Comparison of ENCODE assay signal across 8 mouse cellular contexts in the genomic region with DNA sequence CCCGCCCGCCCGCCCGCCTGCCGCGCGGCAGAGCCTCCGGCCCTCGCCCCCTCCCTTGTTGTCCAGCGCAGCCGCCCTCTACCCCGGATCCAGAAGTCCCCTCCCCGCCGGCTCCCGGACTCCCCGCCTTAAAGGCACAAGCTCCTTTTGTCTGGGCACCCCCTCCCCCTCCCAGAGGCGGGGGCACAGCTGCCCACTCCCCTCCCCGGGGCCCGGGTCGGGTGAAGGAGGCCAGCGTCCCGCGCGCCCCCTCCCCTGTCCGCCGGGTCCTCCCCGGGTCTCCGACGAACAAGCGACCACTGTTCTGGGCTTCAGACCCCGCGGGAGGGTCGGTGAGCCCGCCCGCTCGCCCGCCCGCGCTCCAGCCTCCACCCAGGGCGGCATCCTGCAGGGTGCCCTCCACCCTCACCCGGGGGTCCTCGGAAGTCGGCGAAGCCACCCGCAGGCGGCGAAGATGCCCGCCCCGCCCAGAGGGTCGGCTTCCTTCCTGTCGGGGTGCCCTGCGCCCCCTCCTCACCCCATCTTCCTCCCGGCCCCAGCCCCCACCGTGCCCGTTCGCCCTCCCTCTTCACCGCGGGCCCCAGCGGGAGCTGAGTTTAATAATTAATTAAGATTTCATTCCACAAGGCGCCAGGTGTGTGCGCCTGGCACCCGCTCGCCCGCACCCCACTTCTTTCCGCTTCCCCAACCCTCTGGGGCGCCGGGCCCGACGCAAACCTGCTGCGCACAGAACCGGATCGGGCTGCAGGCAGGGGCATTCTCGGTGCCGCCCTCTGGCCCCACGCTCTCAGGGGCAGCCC. TPM values are rescaled to one million over a fixed set of nuclear protein-coding genes. Genes with fewer than 3 reads are reported as not detected.
A peak's percentile ranks its signal among the peaks of the same experiment; 100 is the strongest.
DNase-seq lines count a peak whose midpoint lies in the region; ATAC-seq and TF ChIP-seq lines count a peak whose summit lies in the region.

A gene (minus strand): TSS at position 746 of the 800 bp plus-strand sequence.

- peak within 1 kb of the TSS; percentile 88 for H3K27ac ChIP-seq in embryonic facial prominence, embryonic 13.5 days
- H3K27ac ChIP-seq in limb, embryonic 10.5 days = peak within 1 kb of the TSS; percentile 98
- H3K27ac ChIP-seq in midbrain, embryonic 11.5 days (ENCODE audit: low read depth, low read length) = peak within 1 kb of the TSS; percentile 58
- peak within 1 kb of the TSS; percentile 80 for H3K27ac ChIP-seq in small intestine, adult 2 months (ENCODE audit: insufficient read depth, low read depth, low read length)

- peak within 1 kb of the TSS; percentile 81 for H3K4me3 ChIP-seq in embryonic facial prominence, embryonic 13.5 days
- peak within 1 kb of the TSS; percentile 91 for H3K4me3 ChIP-seq in limb, embryonic 10.5 days
- H3K4me3 ChIP-seq in midbrain, embryonic 11.5 days (ENCODE audit: low read depth, low read length) = peak within 1 kb of the TSS; percentile 85
- peak within 1 kb of the TSS; percentile 87 for H3K4me3 ChIP-seq in small intestine, adult 2 months (ENCODE audit: low read depth, low read length)

- no peaks in the 10 kb centered on the region for H3K9me3 ChIP-seq in embryonic facial prominence, embryonic 13.5 days
- H3K9me3 ChIP-seq in limb, embryonic 10.5 days (replicated peaks) = no peaks in the 10 kb centered on the region
- no peaks in the 10 kb centered on the region for H3K9me3 ChIP-seq in midbrain, embryonic 11.5 days (ENCODE audit: control insufficient read depth, low read length)

- ATAC-seq in embryonic facial prominence, embryonic 13.5 days (ENCODE audit: insufficient number of reproducible peaks, insufficient read depth, low FRiP score, low TSS enrichment, low read depth) = peak; percentile 72
- peak; percentile 89 for ATAC-seq in midbrain, embryonic 11.5 days (ENCODE audit: low FRiP score)

- H3K9ac ChIP-seq in embryonic facial prominence, embryonic 13.5 days = peak within 1 kb of the TSS; percentile 87
- peak within 1 kb of the TSS; percentile 92 for H3K9ac ChIP-seq in midbrain, embryonic 11.5 days (ENCODE audit: low read length)

- peak within 1 kb of the TSS; percentile 92 for H3K4me2 ChIP-seq in embryonic facial prominence, embryonic 13.5 days
- H3K4me2 ChIP-seq in midbrain, embryonic 11.5 days = peak within 1 kb of the TSS; percentile 95

- no peak for TF ChIP-seq CTCF in small intestine, adult 2 months (IDR thresholded peaks at IDR 0.05; ENCODE audit: extremely low read depth, insufficient read length, insufficient replicate concordance, low read depth, low read length)

- H3K4me1 ChIP-seq in embryonic facial prominence, embryonic 13.5 days = peaks cover 30% of the 10 kb centered on the region
- H3K4me1 ChIP-seq in limb, embryonic 10.5 days = peaks cover 45% of the 10 kb centered on the region
- peaks cover 26% of the 10 kb centered on the region for H3K4me1 ChIP-seq in midbrain, embryonic 11.5 days (ENCODE audit: control insufficient read depth, insufficient read depth, low read length)
- H3K4me1 ChIP-seq in small intestine, adult 2 months (ENCODE audit: control insufficient read depth, insufficient read depth, insufficient read length, low read length) = peaks cover 9% of the 10 kb centered on the region

- WGBS in embryonic facial prominence, embryonic 13.5 days = under 1% methylated on average over 67 of the region's 75 CpGs
- 1% methylated on average over 68 of the region's 75 CpGs for whole genome bisulfite sequencing in limb, embryonic 10.5 days
- WGBS in midbrain, embryonic 11.5 days = 1% methylated on average over 57 of the region's 75 CpGs
- WGBS in small intestine, adult 2 months = 1% methylated on average over 65 of the region's 75 CpGs

- DNase-seq in spleen, adult 12 weeks (ENCODE audit: low spot score) = peak; percentile 19
- no peak for DNase-seq in spleen, postnatal 14 days (ENCODE audit: low spot score in 2 of 2)
- DNase-seq in heart, adult 11 months = peak; percentile 99
- DNase-seq in kidney, adult 11 months = peak; percentile 92
- peak; percentile 91 for DNase-seq in limb, embryonic 10.5 days (ENCODE audit: low spot score)
- peak; percentile 97 for DNase-seq in midbrain, embryonic 11.5 days (ENCODE audit: low spot score, missing footprints)

- no peak for TF ChIP-seq POLR2A in small intestine, adult 2 months (IDR thresholded peaks at IDR 0.05; ENCODE audit: low read depth, low read length)

- no peaks in the 10 kb centered on the region for H3K27me3 ChIP-seq in embryonic facial prominence, embryonic 13.5 days
- no peaks in the 10 kb centered on the region for H3K27me3 ChIP-seq in limb, embryonic 10.5 days (ENCODE audit: low read depth, poor library complexity, severe bottlenecking)
- H3K27me3 ChIP-seq in midbrain, embryonic 11.5 days (ENCODE audit: control insufficient read depth, insufficient read depth, low read length) = no peaks in the 10 kb centered on the region; the same call in 1 of the 2 replicates
- no peaks in the 10 kb centered on the region for H3K27me3 ChIP-seq in small intestine, adult 2 months (ENCODE audit: control insufficient read depth, insufficient read depth, low read length)

- H3K36me3 ChIP-seq in embryonic facial prominence, embryonic 13.5 days = peaks cover 20% of the 10 kb centered on the region
- H3K36me3 ChIP-seq in limb, embryonic 10.5 days = peaks cover 28% of the 10 kb centered on the region
- no peaks in the 10 kb centered on the region for H3K36me3 ChIP-seq in midbrain, embryonic 11.5 days (ENCODE audit: control insufficient read depth, insufficient read depth, low read length)
- peaks cover 2% of the 10 kb centered on the region; the same call in 1 of the 2 replicates for H3K36me3 ChIP-seq in small intestine, adult 2 months (ENCODE audit: control insufficient read depth, insufficient read depth, low read length)

RNA-seq across cellular contexts. Expression of the gene that starts here (rescaled TPM):
- polyA plus RNA-seq in embryonic facial prominence, embryonic 13.5 days (2015; fragmentation: Nextera tagmentation; extraction: Ambion mirVana) = 11.7 and 19.5 TPM in 2 replicates
- 15.7 and 16.5 TPM in 2 replicates for polyA plus RNA-seq in limb, embryonic 10.5 days (2016; fragmentation: Nextera tagmentation; extraction: Ambion mirVana)
- polyA plus RNA-seq in midbrain, embryonic 11.5 days (2014; fragmentation: Nextera tagmentation; extraction: Ambion mirVana) = 9.3 and 10.6 TPM in 2 replicates
- 55.9 and 89.2 TPM in 2 replicates for polyA plus RNA-seq in small intestine, adult 2 months (2012; rRNA removed)

Comparison
In these comparisons a context has a peak if more than half of its experiments do, and no peak if none do; other contexts are left out.
1. DNase-seq: peak in spleen, adult 12 weeks (single experiment), heart, adult 11 months (single experiment), kidney, adult 11 months (single experiment), limb, embryonic 10.5 days (single experiment) and midbrain, embryonic 11.5 days (single experiment); none in spleen, postnatal 14 days (0 of 2).
2. Peak in every context shown above with its lines, with median percentiles within 50 percentile points of each other: H3K27ac ChIP-seq and H3K4me3 ChIP-seq.